Mouse (Mus musculus) cerebral cortex, adult 2 months (tissue): Measurements from ENCODE around the gene Btd.

ENCODE experiments used
- WGBS: fragments of 180-500 bp; shearing (Covaris S2); methylation state at CpG from one replicate; pipeline ENCODE4 v1.1.7; 2018; 5-methylcytosine and 5-hydroxymethylcytosine counted together

Gene Btd

DNA sequence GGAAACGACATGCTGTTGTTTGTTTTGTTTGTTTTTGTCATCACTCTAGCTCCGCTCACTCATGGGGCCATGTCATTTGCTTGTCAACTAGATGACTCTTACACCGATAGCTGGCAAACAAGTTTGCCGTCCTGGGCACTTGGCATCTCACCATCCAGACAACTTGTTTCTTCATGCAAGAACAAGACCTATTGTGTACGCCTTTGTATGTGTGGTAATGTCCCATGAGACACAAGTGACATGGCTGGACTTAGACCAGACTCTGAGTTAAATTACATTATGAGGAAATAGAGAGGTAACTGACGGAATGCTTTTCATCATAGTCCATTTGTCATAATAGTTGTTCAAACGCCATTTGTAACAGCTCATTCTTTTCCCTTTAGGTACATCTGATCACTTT, 5.1 kb downstream of the Btd start:
- WGBS = 88% methylated on average over 7 of the region's 7 CpGs

DNA sequence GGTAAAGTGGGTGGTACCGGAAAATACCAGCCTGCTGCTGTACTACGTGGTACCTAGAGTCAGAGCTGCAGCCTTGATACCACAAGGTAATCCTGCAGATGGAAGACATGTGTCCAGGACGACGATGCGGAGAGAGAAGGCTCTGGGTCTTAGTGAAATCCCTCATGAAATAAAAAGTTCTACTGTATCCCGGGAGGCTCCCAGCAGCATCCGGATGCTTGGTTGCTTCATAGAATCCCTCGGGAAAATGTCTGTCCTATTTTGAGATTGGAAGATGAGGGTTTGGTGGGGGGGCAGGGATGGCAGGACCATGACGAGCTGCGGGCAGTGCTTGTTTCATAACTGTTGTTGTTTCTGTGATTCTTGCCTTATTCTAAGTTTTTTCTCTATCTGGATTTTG, 7.2 kb downstream of the Btd start:
- WGBS = 78% methylated on average over 10 of the region's 10 CpGs

- WGBS = 96% methylated on average over 3 of the region's 3 CpGs
These were observed 9.5 kb downstream of the Btd start for GRCm38 (mm10) chr14:31650347-31650746.

DNA sequence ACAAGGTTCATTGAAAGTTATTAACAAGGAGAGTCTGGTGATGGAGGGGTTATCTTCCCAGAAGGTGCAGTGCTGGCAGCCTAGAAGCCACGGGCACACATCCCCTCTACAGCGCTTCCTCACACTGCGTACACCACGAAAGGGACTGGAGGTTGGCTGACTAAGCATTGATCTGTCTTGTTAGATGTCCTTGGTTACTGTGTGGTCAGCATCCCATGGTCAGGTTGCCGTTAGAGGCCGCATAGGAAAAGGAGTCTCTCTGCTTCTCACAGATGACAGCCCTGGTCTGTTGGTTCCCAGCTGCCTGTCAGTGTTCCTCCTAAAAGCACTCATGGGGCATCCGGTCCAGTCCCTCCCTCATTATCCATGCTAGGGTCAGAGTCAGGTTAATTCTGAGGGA, 10.4 kb downstream of the Btd start:
- WGBS = 91% methylated on average over 7 of the region's 7 CpGs

- 75% methylated on average over 5 of the region's 5 CpGs for whole genome bisulfite sequencing
These were observed 11.3 kb downstream of the Btd start for GRCm38 (mm10) chr14:31652106-31652505.

GRCm38 (mm10) chr14:31652624-31653023, 11.8 kb downstream of the Btd start:
- 88% methylated on average over 1 of the region's 1 CpGs for WGBS

DNA sequence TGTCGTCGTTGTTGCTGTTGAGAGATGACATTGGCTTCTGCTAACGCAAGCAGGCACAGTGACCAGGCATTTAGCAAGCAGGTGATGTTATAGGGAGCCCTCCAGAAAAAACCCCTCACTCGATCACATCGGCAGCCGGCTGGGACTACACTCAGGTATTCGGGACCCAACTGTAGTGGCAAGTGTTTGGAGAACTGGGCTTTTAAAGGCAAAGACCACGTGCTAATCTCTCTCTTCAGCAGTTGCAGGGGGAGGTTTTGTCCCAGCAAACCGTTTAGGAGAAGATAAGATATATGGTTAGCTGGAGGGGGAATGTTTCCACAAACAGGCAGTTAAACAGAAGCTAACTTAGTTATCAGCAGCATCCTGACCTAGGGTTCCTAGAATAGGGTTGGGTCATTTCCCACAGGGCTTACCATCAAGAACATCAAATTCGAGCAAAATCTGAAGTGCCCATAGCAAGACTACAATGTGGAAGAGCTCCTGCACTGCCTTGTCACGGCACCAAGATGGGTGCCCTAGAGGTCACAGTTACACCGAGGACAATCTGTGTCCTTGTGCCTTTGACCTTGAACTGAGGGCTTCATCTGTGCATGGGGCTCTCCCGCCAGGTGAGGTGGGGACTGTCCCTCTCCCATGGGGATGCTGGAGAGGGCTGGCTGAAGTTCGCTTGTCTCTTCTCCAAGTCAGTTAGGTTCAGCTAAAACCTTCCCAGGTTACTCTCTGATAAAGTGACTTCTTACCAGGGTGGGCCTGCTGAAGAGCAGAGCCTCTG, 12.5 kb downstream of the Btd start:
- WGBS = 92% methylated on average over 14 of the region's 14 CpGs

DNA sequence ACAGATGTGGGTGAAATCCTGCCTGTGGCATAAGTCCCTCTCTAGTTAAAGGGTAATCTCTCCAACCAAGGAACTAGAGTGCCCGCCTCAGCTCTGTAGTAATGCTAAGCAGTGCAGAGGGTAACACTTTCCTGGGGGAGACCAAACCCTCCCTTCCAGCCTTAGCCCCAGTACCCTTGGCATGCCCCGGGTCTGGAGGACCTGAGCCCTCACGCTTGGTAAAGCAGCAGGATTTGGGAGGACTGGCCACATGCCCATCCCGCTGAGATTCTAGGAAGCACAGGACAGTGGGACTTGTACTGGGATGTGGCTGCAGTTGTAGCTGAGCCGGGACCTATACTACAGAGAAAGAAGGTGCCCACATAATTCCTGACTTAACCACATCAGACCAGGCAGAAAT, 14.0 kb downstream of the Btd start:
- 82% methylated on average over 5 of the region's 5 CpGs for WGBS

GRCm38 (mm10) chr14:31655406-31655805, 14.6 kb downstream of the Btd start:
- 88% methylated on average over 14 of the region's 14 CpGs for WGBS

- WGBS = 83% methylated on average over 7 of the region's 7 CpGs
These were observed 15.6 kb downstream of the Btd start for GRCm38 (mm10) chr14:31656386-31656785.

- WGBS = 28% methylated on average over 5 of the region's 5 CpGs
These were observed 16.2 kb downstream of the Btd start for GRCm38 (mm10) chr14:31656857-31657645.

DNA sequence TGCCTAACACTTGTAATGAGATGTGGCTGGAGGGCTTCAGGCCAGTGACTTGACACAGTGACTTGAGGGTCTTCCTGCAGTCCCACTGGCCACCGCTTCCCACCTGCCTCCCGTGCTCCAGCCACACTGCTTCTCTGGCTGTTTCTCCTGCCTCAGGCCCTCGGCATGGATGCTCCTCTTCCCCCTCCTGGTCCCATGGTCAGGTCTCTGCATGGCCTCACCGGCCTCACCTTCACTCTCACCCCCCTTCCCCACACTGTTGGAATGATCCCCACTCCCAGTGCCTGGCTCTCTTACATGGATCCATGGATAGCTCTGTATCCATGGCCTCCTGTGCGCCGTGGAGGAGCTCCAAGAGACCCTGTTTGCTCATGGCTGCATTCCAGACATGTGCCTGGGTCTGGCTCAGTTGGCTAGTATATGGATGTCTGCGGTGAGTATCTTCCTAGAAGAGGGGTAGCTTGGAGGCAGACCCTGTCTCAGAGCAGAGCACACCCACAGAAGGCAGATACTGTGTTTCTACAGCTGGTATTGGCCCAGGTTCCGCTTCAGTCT, 17.4 kb downstream of the Btd start:
- WGBS = 74% methylated on average over 8 of the region's 8 CpGs

- 36% methylated on average over 10 of the region's 10 CpGs for WGBS
These were observed 18.8 kb downstream of the Btd start for GRCm38 (mm10) chr14:31659501-31660181.

DNA sequence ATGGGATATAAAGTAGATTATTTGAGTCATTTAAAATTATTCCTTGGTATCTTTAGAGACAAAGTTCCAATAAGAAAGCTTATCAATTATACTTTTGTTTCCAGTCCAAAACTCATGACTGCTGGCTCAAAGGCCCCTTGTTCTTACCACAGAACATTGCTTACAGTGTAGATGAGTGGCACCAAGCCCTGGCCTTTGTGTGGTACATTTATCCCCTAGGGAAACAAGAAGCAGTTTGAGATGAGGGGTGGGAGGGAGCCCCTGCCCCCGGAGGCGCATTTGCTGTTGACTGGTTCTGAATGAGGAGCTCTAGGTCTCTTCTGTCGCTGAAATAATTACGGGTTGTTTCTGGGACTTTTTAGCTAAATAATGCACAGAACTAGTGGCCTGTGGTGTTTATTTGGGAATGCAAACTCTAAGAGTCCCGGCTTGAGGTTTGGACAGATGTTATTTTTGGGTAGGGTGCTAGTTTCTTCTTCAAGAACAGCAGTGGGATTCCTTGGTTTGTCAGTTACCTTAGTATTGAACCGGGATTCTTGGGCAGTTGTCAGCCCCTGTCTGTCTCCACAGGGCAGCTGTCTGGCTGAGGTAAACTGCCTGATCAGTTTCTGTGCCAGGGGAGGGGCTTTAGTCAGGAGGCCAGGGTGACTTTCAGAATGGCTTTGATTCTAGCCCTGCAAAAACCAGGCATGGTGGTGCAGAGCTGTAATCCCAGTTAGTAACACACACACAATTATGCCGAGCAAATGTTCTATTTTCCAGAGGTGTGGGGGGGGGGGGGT, 19.7 kb downstream of the Btd start:
- 38% methylated on average over 7 of the region's 7 CpGs for whole genome bisulfite sequencing

DNA sequence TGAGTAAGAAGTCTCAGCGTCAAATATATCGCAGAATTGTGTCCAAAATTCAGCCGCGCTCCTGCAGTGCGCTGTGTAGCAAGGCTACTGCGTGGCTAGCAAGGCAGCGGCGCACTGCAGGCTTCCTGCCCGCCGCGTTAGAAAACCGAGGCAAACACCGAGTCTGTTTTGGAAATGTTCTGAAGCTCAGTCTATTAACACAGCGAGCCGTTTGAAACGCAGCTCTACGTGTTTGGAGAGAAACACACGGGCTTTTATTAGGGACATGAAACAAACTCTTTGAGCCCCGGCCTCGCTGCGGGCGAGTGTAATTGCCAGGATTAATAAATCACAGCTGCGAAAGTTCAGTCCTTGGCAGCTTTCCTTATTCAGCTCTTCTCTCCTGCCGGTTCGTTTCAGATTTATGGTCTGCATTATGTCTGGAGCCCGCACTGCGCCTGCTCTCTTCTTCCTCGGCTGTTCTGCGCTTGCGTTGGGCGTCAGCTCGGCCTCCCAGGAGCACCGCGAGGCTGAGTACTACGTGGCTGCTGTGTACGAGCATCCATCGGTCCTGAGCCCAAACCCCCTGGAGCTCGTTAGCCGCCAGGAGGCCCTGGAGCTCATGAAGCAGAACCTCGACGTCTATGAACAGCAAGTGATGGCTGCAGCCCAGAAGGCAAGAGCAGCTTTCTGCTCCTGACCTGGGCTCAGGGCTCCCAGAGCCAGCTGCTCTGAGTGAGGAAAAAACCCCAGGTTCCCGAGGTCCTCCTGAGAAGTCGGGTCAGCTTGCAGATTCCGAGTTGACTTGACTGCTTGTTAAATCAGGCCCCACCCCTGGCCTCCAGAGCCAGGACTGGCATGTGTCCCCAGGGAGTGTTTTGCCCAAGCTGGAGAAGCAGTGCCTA, 21.1 kb downstream of the Btd start:
- WGBS = 2% methylated on average over 44 of the region's 44 CpGs

DNA sequence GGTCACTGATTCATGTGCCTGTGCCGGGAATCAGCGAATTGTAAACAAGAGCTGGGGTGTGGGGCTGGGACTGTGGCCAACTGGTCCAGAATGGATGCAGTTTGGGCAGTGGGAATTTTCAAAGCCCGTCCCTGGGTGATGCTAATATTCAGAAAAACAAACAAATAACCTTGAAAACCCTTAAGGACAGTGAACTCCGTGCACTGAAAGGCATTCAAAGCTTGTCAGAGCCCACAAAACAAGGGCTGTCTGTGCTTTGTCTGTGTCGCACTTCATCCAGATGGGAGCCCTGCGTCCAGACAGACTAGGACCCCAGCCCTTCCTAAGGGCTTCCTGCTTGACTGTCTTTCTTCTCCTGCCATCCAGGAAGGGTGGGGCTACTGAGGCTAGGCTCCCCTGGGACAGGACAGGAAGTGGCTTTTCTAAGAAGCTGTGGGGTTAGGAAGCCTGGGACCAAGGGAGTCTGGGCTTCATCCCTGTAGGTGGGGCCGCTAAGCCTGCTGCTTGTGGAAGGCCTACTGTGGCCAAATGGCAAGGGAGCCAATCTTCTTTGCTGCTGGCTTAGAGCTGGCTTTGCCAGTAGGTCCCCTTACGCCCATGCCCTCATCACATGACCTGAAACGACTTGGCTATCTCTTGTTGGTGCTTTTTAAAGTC, 21.9 kb downstream of the Btd start:
- 31% methylated on average over 9 of the region's 9 CpGs for WGBS

DNA sequence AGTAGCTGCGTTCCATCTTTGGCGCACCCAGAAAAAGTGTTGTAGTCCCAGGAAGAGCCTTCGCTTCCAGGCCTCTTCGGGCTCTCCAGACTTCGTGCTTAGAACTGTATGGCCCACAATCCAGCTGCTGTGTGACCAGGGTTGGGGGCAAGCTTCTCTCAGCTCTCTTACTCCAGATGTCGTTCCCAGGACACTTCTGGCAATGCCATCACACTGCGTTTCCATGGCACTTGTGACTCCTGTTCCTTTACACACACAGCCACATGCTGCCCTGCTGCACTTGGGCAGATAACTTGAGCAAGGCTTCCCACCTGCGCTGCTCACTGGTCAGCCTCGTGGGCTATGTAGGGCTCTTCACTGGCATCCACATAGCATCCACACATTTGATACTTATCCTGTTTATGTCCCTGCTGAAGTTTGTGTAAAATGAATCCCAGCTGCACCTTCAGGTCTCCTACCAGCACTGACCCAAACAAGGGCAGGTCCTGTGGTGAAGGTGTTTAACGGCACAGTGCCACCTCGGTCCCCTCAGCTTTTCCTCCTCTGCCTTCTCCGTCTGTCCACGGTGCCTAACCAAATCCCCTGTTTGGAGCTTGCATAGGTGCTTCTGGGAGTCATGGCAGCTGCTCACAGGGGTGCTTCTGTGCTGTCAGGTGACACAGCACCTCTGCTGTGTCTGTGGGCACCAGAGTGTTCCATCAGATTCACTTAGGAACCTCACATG, 22.7 kb downstream of the Btd start:
- WGBS = 82% methylated on average over 13 of the region's 13 CpGs

DNA sequence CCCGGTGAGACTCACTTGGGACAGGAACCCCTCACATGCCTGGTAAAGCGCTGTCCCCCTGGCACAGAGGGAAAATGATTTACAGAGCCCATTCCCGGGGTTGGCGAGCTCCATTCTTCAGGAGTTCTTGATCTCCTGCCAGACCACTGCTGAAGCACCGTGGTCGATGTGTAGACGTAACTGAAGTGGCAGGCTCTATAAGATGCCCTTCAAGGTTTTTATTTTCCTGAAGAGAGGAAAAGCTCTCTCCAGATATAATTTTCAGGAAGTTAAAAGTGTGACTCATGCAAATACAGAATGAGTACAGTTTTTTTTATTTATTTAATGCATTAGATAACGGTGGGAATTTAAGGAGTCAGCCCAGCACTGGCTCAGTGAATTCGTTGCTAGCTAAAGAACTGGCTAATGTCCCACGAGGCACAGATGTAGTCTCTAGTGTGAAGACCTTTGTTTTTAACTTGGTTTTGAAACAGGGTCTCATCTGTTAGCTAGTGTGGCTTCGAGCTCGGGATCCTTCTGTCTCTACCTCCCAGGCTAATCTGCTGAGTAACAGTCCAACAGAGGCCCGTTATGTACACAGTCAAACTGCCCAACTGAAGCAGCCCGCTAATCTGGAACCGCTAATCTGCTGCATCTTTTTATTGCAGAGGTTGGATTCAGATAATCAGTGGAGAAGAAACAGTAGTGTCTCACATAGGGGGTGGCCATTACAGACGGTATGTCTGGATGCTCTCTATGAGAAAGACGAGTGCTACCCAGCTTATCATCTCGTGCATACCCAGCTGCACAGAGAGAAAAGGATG, 23.5 kb downstream of the Btd start:
- 44% methylated on average over 18 of the region's 18 CpGs for WGBS
